Mouse (Mus musculus) MEL (cell line): ENCODE measurements around the gene Slc41a1. TPM values are rescaled to one million over a fixed set of nuclear protein-coding genes. Genes with fewer than 3 reads are reported as not detected.

ENCODE experiments used
- DNase-seq: peaks from one replicate; pipeline ENCODE4 v3.0.0; 2011; ENCODE audit warnings: low read depth, low spot score
- H3K27ac ChIP-seq: 2 replicates; pipeline ENCODE4 v1.5.1; 2012; ENCODE audit warnings: low read depth, mild to moderate bottlenecking, control low read depth, low read length, moderate library complexity; ENCODE audit not compliant: control insufficient read depth
- H3K27me3 ChIP-seq, 2 experiments: fragments of 150-350 bp in 1 of 2; sonication (generic) in 1 of 2; 2 replicates each; pipeline ENCODE4 v1.6.1; 2012; ENCODE audit warnings: low read length in 2 of 2, mild to moderate bottlenecking in 2 of 2, improper control_type of control experiment in 1 of 2, moderate library complexity in 1 of 2; ENCODE audit not compliant: insufficient read depth in 2 of 2, control insufficient read depth in 1 of 2
- H3K36me3 ChIP-seq, 2 experiments: 2 replicates each; pipeline ENCODE4 v1.6.1; 2012 to 2014; ENCODE audit warnings: low read length in 2 of 2, improper control_type of control experiment in 1 of 2, inconsistent platforms in 1 of 2, mild to moderate bottlenecking in 1 of 2; ENCODE audit not compliant: insufficient read depth in 2 of 2, control insufficient read depth in 1 of 2
- H3K4me1 ChIP-seq, 2 experiments: fragments of 150-350 bp in 1 of 2; sonication (generic) in 1 of 2; 2 replicates each; pipeline ENCODE4 v1.6.1; 2012; ENCODE audit warnings: low read length in 2 of 2, improper control_type of control experiment in 1 of 2, mild to moderate bottlenecking in 1 of 2; ENCODE audit not compliant: insufficient read depth in 2 of 2, control insufficient read depth in 1 of 2
- H3K4me3 ChIP-seq, 2 experiments: fragments of 150-350 bp in 1 of 2; sonication (generic) in 1 of 2; 2 replicates each; pipeline ENCODE4 v1.5.1; 2012; ENCODE audit warnings: low read depth in 2 of 2, low read length in 2 of 2, mild to moderate bottlenecking in 2 of 2, moderate library complexity in 2 of 2, control low read depth in 1 of 2, improper control_type of control experiment in 1 of 2; ENCODE audit not compliant: control insufficient read depth in 1 of 2, insufficient read depth in 1 of 2
- H3K79me2 ChIP-seq: 2 replicates; pipeline ENCODE4 v1.6.1; 2012; ENCODE audit warnings: mild to moderate bottlenecking, low read length, moderate library complexity; ENCODE audit not compliant: control insufficient read depth, poor library complexity, insufficient read depth
- H3K9ac ChIP-seq: 2 replicates; pipeline ENCODE4 v1.6.1; 2012; ENCODE audit warnings: low read depth, mild to moderate bottlenecking, control low read depth, low read length, moderate library complexity; ENCODE audit not compliant: control insufficient read depth, poor library complexity, severe bottlenecking
- H3K9me3 ChIP-seq: fragments of 150-350 bp; sonication (generic); replicated peaks from 2 replicates; pipeline ENCODE4 v1.6.1; 2012; ENCODE audit warnings: mild to moderate bottlenecking, low read length, improper control_type of control experiment, moderate library complexity; ENCODE audit not compliant: insufficient read depth
- BHLHE40 ChIP-seq: IDR thresholded peaks from 2 replicates; pipeline ENCODE4 v1.6.1; 2012; ENCODE audit warnings: low read depth, mild to moderate bottlenecking, inconsistent platforms, low read length, improper control_type of control experiment, borderline replicate concordance
- CHD2 ChIP-seq: IDR thresholded peaks from 2 replicates; pipeline ENCODE4 v1.6.1; 2011; ENCODE audit warnings: low read length, improper control_type of control experiment
- CTCF ChIP-seq, 3 experiments: IDR thresholded peaks in 2 of 3; conservative IDR thresholded peaks in 1 of 3; 2 replicates each; pipeline ENCODE4 v1.5.1; 2011 to 2012; ENCODE audit warnings: low read length in 3 of 3, low read depth in 2 of 3, mild to moderate bottlenecking in 2 of 3, improper control_type of control experiment in 1 of 3, inconsistent platforms in 1 of 3, mixed read lengths in 1 of 3, moderate library complexity in 1 of 3; ENCODE audit not compliant: control insufficient read depth in 1 of 3, insufficient read depth in 1 of 3, poor library complexity in 1 of 3, severe bottlenecking in 1 of 3
- EP300 ChIP-seq, 2 experiments: IDR thresholded peaks; 2 replicates each; pipeline ENCODE4 v1.6.1; 2011; ENCODE audit warnings: improper control_type of control experiment in 2 of 2, low read length in 2 of 2, low read depth in 1 of 2, mild to moderate bottlenecking in 1 of 2
- GATA1 ChIP-seq: IDR thresholded peaks from 2 replicates; pipeline ENCODE4 v1.6.1; 2011; ENCODE audit warnings: low read depth, low read length, improper control_type of control experiment
- HCFC1 ChIP-seq: IDR thresholded peaks from 2 replicates; pipeline ENCODE4 v1.6.1; 2012; ENCODE audit warnings: low read depth, mild to moderate bottlenecking, inconsistent platforms, low read length, improper control_type of control experiment, moderate library complexity
- KAT2A ChIP-seq: conservative IDR thresholded peaks from 2 replicates; pipeline ENCODE4 v1.6.1; 2012; ENCODE audit warnings: low read depth, low read length, improper control_type of control experiment, inconsistent platforms
- MAFK ChIP-seq: IDR thresholded peaks from 2 replicates; pipeline ENCODE4 v1.6.1; 2011; ENCODE audit warnings: low read depth, mild to moderate bottlenecking, low read length, improper control_type of control experiment, borderline replicate concordance
- MAZ ChIP-seq: IDR thresholded peaks from 2 replicates; pipeline ENCODE4 v1.6.1; 2012; ENCODE audit warnings: low read depth, mild to moderate bottlenecking, inconsistent platforms, low read length, improper control_type of control experiment
- MXI1 ChIP-seq: IDR thresholded peaks from 2 replicates; pipeline ENCODE4 v1.6.1; 2011; ENCODE audit warnings: mild to moderate bottlenecking, low read depth, low read length, improper control_type of control experiment
- MYB ChIP-seq: IDR thresholded peaks from 2 replicates; pipeline ENCODE4 v1.6.1; 2011; ENCODE audit warnings: mild to moderate bottlenecking, low read depth, low read length, improper control_type of control experiment
- MYC ChIP-seq: IDR thresholded peaks from 2 replicates; pipeline ENCODE4 v1.6.1; 2011; ENCODE audit warnings: low read depth, mild to moderate bottlenecking, low read length, improper control_type of control experiment, moderate library complexity
- NELFE ChIP-seq: IDR thresholded peaks from 2 replicates; pipeline ENCODE4 v1.6.1; 2011; ENCODE audit warnings: low read depth, low read length, improper control_type of control experiment
- POLR2AphosphoS2 ChIP-seq: IDR thresholded peaks from 2 replicates; pipeline ENCODE4 v1.6.1; 2011; ENCODE audit warnings: low read length, improper control_type of control experiment
- POLR2AphosphoS5 ChIP-seq: IDR thresholded peaks from 2 replicates; pipeline ENCODE4 v1.6.1; 2012; ENCODE audit warnings: low read depth, borderline replicate concordance, mild to moderate bottlenecking, inconsistent platforms, low read length, moderate library complexity, mixed read lengths
- RAD21 ChIP-seq: IDR thresholded peaks from 2 replicates; pipeline ENCODE4 v1.6.1; 2011; ENCODE audit warnings: mild to moderate bottlenecking, low read depth, low read length, improper control_type of control experiment
- RCOR1 ChIP-seq: IDR thresholded peaks from 2 replicates; pipeline ENCODE4 v1.6.1; 2012; ENCODE audit warnings: low read depth, mild to moderate bottlenecking, inconsistent platforms, low read length, improper control_type of control experiment
- SMC3 ChIP-seq: IDR thresholded peaks from 2 replicates; pipeline ENCODE4 v1.6.1; 2011; ENCODE audit warnings: low read depth, low read length, improper control_type of control experiment
- UBTF ChIP-seq: IDR thresholded peaks from 2 replicates; pipeline ENCODE4 v1.6.1; 2012; ENCODE audit warnings: low read depth, mild to moderate bottlenecking, inconsistent platforms, low read length, improper control_type of control experiment, moderate library complexity, borderline replicate concordance; ENCODE audit not compliant: insufficient read depth
- ZC3H11A ChIP-seq: IDR thresholded peaks from 2 replicates; pipeline ENCODE4 v1.6.1; 2012; ENCODE audit warnings: low read depth, mild to moderate bottlenecking, inconsistent platforms, low read length, improper control_type of control experiment
- ZKSCAN1 ChIP-seq: IDR thresholded peaks from 2 replicates; pipeline ENCODE4 v1.6.1; 2012; ENCODE audit warnings: low read depth, mild to moderate bottlenecking, inconsistent platforms, low read length, improper control_type of control experiment, moderate library complexity
- ZMIZ1 ChIP-seq: IDR thresholded peaks from 2 replicates; pipeline ENCODE4 v1.6.1; 2012; ENCODE audit warnings: low read depth, mild to moderate bottlenecking, inconsistent platforms, low read length, improper control_type of control experiment, moderate library complexity
- polyA plus RNA-seq, 2 experiments: library from polyadenylated mRNA; stranded (reverse) in 1 of 2; unstranded in 1 of 2; fragments of >175 nt in 1 of 2; fragments of >200 nt in 1 of 2; gene quantifications; 2 replicates each; pipeline versions ENCODE4 v1.2.1 to v1.2.4; 2012; ENCODE audit warnings: low replicate concordance in 2 of 2, low read depth in 1 of 2; ENCODE audit not compliant: insufficient read length in 2 of 2, insufficient read depth in 1 of 2, missing spikeins in 1 of 2
- total RNA-seq: library from RNA; depleted of rRNA; stranded (reverse); fragments of 300-350 nt; gene quantifications from 2 replicates; pipeline ENCODE4 v1.2.3, GENCODE M21; 2012

Slc41a1 gene
- total and polyA plus RNA-seq, 3 experiments: 3.4 to 8.3 TPM; not detected in 1

DNA sequence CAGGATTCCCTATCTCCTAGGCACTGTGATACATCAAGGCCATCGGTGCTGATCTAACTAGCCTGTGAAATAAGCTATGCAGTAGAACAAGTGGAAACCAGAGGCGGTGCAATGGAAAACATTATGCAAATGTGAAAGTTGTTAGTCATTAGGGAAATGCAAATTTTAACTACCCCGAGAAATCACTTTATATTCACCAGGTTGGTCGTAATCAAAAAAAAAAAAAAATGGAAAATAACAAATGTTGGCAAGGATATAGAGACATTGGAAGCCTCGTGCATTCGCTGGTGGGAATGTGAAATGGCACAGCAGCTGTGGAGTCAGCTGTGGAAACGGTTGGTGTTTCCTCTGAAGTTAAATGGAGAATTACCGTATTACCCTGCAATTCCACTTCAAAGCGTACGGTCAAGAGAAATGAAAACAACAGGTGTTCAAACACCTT, 6.4 kb upstream of the Slc41a1 start:
- no peak overlapping the region for H3K4me3 ChIP-seq
- DNase-seq: no peak
- H3K4me1 ChIP-seq: no peaks in the 10 kb centered on the region
- H3K9me3 ChIP-seq: no peaks in the 10 kb centered on the region
- H3K27me3 ChIP-seq: peaks cover 34 to 41% of the 10 kb centered on the region in 2 experiments
- H3K9ac ChIP-seq: no peak overlapping the region
- no peak for TF ChIP-seq MXI1
- TF ChIP-seq POLR2AphosphoS5: no peak
- no peak for TF ChIP-seq BHLHE40
- no peak for TF ChIP-seq ZC3H11A
- TF ChIP-seq CHD2: no peak
- TF ChIP-seq MAZ: no peak
- no peak for TF ChIP-seq EP300 (IDR thresholded peaks at IDR 0.05; ENCODE audit: low read depth in 1 of 2, low read length in 2 of 2)
- no peak for TF ChIP-seq RCOR1
- TF ChIP-seq POLR2AphosphoS2: no peak
- no peak for TF ChIP-seq KAT2A
- TF ChIP-seq NELFE: no peak
- no peak for TF ChIP-seq SMC3
- TF ChIP-seq UBTF: no peak
- no peak for TF ChIP-seq MAFK
- no peak for TF ChIP-seq ZKSCAN1
- TF ChIP-seq ZMIZ1: no peak
- no peak for TF ChIP-seq MYC
- no peak for TF ChIP-seq RAD21
- no peak for TF ChIP-seq CTCF (IDR thresholded peaks at IDR 0.05 in 2 of 3, conservative IDR thresholded peaks at IDR 0.05 in 1 of 3; ENCODE audit: control insufficient read depth in 1 of 3, insufficient read depth in 1 of 3, low read depth in 2 of 3, low read length in 3 of 3, poor library complexity in 1 of 3, severe bottlenecking in 1 of 3)
- TF ChIP-seq MYB: no peak
- H3K36me3 ChIP-seq: no peaks in the 10 kb centered on the region
- H3K27ac ChIP-seq: no peak overlapping the region
- no peaks in the 10 kb centered on the region for H3K79me2 ChIP-seq

- Histone ChIP-seq H3K4me1 (peaks cover 4 to 5% of the 10 kb centered on the region in 2 experiments; a peak in 2 of 4 replicates), H3K27me3 (peaks cover 23 to 38% of the 10 kb centered on the region in 2 experiments)
Observed at GRCm38 (mm10) chr1:131822292-131822691, 5.0 kb upstream of the Slc41a1 start.

More at GRCm38 (mm10) chr1:131822292-131822691, 5.0 kb upstream of the Slc41a1 start:
- Histone ChIP-seq H3K36me3 (peaks cover 0 to 3% of the 10 kb centered on the region in 2 experiments; a peak in 1 of 4 replicates), H3K79me2 (no peaks in the 10 kb centered on the region), H3K9ac (no peak overlapping the region), H3K27ac (no peak overlapping the region), H3K4me3 (no peak overlapping the region), H3K9me3 (no peaks in the 10 kb centered on the region)
- TF ChIP-seq HCFC1: no peak
- no peak for TF ChIP-seq GATA1
- DNase-seq: no peak
